Mouse (Mus musculus): ENCODE data around the gene Enpp1.

Enpp1 gene

DNA sequence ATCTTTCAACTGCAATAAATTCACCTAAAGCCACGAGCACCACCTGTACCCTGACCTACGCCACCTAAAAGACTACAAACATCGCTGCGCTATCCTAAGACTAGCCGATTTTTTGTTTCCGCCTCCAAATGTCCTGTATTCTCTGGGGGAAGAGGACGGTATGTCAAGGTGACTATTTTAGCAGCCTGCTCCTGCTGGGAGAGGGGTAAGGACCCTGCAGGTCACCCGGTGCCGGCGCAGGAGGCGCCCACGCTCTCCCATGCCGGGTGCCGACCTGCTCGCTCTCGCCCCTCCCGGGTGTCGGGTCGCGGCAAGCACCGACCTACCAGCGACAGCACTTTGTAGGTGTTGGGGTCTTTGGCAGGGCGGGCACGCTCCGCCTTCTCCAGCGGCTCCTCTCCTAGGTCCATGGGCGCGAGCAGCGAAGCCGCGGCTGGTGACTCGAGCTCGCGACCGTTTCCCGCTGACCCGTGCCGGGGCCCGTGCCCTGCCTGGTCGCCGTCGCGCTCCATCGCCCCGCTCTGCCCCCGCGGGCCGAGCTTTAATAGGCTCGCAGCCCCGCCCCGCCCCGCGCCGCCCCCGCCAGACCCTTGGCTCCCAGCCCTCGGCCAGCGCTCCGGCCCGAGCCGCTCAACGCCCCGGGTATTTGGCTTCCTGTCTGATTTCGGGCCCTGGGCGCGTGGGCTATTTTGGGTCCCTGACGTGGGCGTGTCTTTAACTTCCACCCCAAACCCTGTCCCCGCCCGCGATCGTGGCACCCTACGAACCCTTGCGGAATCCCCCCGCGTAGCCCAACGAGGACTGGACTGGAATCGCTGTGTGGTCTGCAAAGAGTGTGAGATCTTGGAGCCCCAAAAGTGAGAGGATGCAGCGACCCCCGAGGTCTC, at the start of gene Enpp1:
Gene Enpp1 (minus strand): TSS at position 680 of the 887 bp plus-strand sequence.
- in situ Hi-C loops (cut with MboI, MseI), result no loop called here

DNA sequence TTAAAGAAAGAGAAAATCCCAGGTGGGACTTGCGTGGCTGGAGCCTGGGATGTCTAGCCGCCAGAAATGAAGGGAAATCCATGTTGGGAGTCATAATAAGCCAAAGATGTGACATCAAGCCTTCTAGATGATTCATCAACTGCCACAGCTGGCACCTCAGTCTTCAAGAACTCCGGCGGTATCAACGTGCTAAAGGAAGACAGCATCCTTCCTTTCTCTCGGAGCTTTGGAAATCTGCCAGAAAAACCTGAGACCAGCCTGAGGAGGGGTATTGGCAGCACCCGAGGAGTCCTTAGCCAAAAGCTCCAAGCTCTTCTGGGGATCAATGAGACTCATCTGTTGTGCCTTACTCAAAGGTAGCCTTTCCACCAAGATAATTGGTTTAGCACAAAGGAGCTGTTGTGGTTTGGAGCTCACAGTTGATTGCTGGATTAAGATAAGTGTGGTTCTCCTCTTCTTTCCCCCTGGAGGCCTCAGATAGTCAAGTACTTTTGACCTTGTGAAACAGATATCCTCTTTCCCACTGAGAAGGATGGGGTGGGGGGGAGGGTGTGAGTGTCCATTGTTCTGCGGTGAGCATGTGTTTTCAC, 46.5 kb upstream of the Enpp1 start:
- in situ Hi-C loops (cut with MboI, MseI), result no loop called here

DNA sequence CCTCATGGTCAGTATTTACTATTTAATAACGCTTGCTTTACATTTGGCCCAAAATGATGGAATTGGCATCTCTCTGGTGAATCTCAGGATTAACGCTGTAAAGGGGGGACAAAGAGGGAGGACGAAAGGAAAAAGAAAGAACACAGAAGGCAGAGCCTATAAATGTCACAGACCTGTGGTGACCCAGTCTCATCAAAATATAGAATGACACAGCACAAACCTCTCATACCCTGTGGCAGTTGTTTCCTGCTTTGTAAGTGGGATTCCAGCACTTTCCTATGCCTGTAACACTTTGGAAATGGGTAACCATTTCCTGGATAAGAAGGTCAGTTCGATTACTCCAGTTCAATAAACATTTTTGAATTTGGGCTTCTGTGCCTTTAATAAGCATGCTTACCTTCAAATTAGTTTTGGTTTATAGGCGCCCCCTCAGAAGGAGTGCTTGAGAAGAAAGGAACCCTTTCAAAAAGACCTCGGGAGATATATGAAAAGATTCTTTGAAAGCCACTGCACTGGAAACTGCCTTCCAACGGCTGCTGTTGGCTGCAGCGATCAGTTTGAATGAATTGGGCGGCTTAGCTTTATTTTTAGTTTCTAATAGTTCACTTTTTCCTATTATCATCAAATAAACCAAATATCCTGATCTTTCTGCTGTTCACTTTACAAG, 43.0 kb upstream of the Enpp1 start:
- in situ Hi-C loops (cut with MboI, MseI), result no loop called here

DNA sequence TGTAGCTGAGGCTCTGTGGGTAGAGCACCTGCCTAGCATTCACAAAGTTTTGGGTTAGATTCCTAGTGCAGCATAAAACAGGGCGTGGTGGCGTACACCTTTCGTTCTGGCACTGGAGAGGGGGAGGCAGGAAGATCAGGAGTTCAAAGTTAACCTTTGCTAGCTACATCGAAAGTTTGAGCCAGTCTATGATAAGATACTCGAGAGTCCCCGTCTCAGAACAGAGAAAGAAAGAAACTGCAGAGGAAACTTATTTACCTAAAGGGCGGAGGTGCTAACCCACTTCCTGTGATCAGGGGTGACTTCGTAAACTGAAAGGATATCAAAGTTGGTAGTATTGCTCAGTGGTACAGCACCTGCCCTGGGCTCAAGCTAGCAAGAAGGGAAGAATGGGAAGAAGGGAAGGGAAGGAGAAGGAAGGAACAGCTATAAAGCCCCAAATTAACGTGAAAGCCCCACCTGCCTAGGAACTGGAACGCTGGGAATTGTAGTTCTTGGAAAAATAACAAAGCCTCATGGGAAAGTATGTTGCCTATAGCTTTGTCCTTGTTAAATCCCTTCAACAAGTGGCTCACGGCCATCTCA, 42.4 kb upstream of the Enpp1 start:
- in situ Hi-C loops (cut with MboI, MseI), result no loop called here

DNA sequence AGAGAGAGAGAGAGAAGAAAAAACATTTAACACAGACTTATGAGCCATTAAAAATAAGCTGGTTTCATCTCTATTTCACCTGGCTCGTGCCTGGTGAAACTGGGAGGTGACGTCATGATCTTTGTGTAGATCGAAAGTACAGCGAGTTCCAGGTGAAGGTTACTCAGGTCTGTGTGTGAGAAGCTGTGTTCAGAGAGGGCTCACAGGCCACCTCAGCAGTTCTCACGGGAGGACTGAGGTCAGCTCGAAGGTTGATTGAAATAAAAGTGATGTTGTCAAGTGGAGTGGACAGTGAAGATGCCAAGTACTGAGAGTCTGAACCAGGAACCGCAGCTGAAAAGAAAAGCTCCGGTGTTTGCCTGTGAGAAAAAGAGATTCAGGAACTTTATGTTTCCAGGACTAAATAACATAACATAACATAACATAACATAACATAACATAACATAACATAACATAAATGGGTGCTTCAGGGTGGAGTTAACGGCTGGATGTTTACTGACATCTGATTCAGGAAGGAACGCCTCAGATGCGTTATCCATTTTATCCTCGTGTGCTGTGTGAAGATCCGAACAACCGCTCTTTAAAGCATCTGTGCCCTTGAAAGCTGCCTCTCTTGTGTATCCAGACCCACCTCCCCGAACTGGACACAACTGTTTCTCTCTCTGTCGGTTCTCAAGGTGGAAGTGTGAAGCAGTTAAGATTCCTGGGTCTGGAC, 41.7 kb upstream of the Enpp1 start:
- in situ Hi-C loops (cut with MboI, MseI), result no loop called here

DNA sequence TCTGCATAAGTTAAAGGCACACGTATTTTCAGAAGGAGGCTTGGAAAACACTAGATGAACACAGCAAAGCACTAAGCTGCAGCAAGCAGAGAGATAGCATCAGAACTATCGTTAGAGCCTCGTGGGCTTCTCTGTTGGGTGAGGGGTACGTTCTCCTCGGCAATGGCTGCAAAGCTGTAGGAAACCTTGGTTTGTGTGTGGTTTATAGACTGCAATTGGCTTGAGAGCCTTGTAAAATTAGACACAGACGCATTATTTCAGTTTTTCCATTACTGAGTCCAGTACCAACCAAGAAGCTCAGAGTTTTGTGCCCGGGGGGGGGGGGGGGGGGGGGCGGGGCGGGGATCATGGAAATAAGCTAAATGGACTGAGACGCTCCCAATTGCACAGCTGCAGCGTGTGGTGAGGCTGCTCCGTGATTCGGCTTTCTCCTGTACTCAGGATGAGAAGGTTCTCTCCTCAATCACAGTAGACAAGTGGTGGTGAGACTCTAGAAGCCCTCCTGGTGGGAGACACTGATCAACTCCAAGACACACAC, 31.1 kb upstream of the Enpp1 start:
- in situ Hi-C loops (cut with MboI, MseI), result no loop called here

DNA sequence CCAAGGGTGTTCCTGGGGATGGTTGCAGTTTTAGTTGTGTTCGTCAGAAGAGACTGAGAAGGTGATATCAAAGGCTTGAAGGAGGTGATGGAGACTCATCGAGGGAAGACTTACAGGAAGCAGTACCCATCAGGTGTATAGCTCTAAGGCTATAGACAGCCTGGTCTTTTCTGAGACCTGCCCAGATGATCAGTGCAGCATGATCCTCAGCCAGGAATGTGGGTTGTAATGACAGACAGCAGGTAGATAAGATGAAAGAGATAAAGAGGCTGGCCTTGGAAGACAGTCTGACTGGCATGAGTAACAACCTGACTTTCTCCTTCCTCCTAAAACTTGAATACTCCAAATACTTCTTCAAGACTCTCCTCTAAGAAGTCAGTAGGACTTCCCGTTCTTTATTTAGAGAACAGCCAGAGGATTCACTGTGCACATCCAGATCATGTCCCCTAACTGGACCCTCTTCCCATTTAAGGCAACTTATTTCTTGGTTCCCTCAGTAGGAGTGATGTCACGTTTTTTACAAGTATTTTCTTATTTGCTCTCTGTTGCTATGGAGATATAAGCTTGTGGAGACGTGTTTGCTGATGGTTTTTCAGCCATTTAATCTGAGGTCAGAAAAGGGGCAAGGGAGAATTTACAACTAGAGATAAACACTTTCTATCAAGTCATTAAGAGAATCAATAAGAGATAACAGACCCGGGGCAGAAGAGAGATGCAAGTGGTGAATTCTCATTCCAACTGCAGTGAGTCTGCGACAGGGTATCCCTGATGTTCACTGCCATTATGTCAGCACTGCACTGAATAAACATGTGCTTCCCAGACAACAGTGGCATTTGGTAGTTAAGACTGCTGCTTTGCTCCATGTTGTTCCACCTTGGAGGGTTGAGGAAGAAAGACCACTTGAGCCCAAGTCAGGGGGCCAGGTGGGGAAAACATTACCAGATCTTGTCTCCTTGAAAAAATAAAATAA, 29.6 kb upstream of the Enpp1 start:
- in situ Hi-C loops (cut with MboI, MseI), result no loop called here

DNA sequence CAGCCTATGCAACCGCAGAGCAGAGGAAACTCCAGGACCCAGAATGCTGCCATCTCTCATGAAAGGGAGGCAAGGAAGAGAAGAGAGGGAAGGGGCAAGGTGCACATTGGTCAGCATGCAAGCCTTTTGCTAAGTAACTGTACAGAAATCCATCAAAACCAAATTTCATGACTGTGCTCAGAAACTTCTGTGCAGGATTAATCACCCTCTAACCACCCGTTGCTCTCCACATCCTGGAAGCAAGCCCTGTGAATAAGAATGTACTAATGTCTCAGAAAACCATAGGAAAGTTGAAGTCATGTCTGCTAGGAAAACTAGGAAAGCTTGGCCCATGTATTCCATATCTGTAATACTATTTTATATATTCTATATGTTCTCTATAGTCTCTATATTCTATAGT, 27.2 kb upstream of the Enpp1 start:
- in situ Hi-C loops (cut with MboI, MseI), result no loop called here

DNA sequence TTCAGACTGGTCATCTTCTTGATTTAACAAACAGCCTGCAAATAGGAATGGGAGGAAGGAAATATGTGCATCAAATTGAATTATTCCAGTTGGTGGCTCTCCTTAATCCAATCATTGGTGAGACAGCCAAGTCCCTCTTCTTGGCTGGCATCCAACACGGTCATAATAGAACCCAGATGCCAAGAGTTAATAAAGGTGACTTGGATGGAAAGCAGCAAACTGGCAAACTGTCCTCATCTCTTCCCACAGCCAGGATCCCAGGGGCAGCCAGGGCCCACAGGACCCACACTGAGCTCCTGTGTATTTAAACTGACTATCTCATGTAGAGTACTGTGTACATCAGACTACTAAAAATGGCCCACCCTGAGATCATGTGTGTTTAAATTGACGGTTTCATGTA, 26.5 kb upstream of the Enpp1 start:
- in situ Hi-C loops (cut with MboI, MseI), result no loop called here

DNA sequence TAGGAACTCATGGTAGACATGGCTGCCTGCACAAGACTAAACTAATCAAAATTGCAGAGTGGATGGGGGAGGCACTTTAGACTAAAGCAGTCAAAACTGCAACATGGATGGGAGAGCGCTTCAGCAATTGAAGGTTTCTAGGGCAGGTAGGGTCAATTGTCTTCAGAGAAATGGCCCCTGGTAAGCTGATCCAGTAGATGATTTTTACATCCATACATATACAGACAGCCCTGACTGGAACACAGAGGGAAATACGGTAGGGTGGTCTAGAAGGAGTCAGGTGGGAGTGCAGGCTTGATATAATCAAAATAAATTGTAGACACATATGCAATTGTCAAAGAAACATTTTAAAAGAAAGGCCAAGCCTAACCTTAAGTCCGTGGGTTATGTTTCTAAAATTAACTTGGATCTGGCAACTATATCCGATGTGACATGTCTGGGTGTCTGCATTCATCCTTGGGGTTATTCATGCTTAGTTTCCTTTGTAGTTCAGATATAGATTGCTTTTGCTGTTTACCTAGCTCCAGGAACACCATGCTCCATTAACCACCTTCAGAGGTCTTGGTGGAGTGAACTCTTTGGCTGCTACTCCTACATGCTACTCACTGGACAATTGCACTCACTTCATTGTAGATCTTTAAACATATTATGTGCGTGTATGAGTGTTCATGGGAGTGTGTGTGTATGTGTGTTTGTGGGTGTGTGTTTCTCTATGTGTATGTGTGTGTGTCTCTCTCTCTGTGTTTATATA, 23.2 kb upstream of the Enpp1 start:
- in situ Hi-C loops (cut with MboI, MseI), result no loop called here

DNA sequence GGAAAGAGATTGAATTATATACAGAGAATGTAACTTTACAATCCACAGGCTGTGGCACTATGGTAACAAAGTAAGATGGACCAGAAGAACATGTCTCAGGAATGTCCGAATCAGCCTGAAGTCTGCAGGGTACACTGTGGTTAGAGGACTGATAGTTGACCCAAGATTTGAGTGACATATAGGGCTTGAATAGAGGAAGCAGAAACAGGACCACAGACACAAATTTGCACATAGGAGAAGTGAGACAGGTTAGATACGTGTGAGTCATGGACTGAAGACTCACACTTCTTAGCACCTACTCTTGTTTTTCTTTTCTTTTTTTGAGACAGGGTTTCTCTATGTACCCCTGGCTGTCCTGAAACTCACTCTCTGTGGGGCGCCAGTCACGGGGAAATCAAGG, 15.5 kb upstream of the Enpp1 start:
- in situ Hi-C loops (cut with MboI, MseI), result no loop called here

DNA sequence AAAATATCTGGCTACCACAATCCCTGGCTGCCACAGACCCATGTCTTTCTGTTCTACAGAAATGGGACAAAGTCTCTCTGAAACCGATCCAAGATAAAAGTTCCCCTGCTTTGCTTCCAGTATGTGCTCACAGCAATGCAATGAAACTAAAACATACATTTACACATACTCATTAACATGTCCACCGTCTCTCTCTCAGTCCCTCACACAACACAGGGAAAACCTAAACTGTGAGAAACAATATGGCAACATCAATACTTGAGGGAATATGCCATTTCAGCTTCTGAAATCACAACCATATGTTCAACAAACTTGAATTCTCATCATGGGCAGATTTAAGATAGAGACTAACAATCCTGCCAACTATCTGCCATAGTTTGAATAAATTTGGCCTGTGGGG, 13.2 kb upstream of the Enpp1 start:
- in situ Hi-C loops (cut with MboI, MseI), result no loop called here

DNA sequence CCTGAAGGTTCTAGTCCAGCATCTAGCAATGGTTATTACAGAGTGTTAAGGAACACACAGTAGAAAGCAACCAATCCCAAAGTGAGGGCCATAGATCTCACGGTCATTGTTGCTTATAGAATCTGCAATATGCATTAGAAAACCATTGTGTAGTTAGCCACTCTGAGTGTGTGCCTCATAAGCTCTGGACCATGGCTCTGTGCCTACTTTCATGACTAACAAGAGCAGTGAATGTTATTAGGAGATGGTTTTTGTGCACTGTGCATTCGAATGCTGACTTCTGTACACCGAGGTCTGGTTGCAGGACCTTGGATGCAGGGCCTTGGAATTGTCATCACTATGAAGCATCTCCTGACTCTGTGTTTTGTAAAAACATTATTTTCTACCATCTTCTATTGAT, 9.9 kb upstream of the Enpp1 start:
- in situ Hi-C loops (cut with MboI, MseI), result no loop called here

DNA sequence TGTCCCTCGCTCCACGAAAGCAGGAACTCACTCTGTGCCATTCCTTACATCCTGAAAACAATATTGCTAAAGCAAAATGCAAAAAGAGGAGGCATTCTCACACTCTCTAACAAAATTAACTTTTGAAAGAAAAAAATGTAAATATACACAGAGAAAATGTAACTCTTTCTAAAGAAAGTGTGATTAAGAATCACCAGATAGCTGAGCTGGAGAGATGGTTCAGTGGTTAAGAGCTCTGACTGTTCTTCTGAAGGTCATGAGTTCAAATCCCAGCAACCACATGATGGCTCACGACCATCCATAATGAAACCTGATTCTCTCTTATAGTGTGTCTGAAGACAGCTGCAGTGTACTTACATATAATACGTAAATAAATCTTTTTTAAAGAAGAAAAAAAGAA, 7.4 kb upstream of the Enpp1 start:
- in situ Hi-C loops (cut with MboI, MseI), result no loop called here

DNA sequence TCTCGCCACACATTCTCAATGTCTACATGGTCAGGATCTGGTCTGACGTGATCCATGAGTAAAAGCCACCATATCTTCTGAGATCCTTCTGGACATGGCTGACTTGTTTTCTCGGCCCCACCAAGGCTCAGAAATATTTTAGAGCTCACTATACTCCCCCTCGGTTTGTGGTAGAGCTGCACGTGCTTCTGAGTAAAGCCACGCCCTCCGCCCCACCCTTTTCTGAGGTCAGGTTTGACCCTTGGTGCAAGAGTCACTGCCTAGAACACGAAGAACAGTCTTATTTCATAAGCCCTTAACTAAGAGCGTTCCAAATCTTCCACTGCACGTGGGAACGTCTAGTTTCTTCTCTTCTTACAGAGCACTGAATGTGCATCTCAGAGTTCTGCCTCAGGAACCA, 6.8 kb upstream of the Enpp1 start:
- in situ Hi-C loops (cut with MboI, MseI), result no loop called here

DNA sequence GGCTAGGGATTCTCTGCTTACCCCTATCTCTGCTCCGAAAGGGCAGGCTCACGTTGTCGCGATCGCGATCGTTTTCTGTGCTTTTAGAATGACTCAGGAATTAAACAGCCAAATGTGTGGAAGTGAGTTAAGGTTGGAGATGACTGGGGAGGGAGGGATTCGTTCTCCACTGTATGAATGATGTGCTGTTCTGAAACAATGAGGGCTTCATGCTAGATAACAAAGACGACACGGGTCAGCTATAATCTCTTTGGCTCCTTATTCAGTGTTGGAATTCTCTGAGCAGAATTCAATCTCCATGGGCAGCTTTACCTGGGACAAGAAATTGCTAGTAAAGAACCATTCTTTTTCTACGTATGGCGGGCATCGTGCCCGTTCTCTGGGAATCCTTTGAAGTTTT, 6.1 kb upstream of the Enpp1 start:
- in situ Hi-C loops (cut with MboI, MseI), result no loop called here

DNA sequence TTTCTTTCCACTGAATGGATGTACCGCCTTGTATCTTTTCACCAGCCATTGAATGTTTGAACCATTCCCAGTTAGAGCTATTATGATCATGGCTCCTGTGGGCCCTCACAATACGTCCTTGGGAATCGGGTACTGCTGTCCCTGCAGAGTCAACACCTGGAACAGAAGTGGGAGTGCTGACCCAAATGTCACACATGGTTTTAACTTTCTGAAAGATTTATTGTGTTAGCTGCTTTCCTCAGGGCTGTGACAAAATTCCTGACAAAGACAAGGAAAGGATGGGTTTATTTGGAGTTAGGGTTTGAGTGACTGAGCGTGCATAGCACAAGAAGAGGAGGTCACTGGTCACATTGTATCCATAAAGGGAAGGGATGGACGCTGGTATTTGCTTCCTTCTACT, 4.3 kb upstream of the Enpp1 start:
- in situ Hi-C loops (cut with MboI, MseI), result no loop called here

DNA sequence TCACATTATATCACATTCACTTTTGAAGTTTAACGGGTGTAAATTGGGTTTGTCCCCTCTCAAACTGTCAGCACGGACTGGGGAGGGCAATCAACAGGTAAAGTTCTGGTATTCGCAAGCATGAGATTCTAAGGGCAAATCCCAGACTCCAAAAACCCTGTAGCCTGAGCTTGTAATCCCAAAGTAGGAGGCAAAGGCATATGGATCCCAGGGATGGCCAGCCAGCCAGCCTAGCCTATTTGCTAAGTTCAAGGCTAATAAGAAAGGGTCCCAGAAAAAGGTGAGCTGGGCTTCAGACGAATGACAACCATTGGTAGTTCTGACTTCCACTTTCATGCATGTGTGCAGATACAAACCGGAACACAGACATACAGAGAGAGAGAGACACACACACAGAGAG, 942 bp upstream of the Enpp1 start:
- in situ Hi-C loops (cut with MboI, MseI), result no loop called here

DNA sequence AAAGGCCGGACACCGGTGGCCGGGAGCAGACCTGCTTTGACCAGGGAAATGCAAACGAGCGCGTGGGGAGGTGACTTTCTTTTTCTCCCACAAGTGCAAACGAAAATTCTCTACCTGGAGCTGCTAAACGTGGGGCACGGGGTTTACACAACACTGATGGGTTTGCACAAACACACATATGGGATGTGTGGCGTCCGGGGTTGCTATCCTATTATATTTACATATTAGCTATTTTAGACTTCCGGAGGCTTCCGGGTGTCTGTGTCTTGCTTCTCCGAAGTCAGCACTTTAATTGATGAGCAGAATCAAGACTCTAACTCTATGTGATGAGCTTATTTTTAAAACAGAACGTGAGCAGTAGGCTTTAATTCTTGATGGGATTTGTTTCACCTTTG, 405 bp upstream of the Enpp1 start:
- in situ Hi-C loops (cut with MboI, MseI), result no loop called here

DNA sequence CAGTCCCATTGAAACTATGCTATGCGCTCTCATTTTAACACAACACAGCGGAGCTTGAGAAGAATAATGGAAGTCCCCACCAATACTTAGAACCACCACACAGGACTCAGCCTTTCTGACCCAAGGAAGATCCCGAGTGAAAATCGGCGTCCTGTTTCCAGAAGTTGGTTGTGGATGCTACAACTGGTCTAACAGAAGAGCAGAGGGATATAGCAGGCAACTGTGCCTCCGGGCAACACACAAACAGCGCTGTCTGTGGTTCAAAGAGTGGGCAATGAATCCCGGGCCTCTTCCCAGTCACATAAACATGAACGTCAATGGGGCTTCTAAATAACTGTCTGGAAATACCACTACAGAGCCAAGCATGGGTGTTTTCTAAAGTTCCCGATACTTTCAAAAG, 888 bp downstream of the Enpp1 start:
- in situ Hi-C loops (cut with MboI, MseI), result no loop called here

All from T-helper 17 cell (primary cell).